Mouse (Mus musculus): ENCODE measurements around the gene Ints6. TPM values are rescaled to one million over a fixed set of nuclear protein-coding genes. Genes with fewer than 3 reads are reported as not detected.

Ints6 gene
- total RNA-seq, 2 experiments from 2014 or later: 19.0 to 25.0 TPM

Other genes starting within 250 kb of the Ints6 start
- 1 to 10 TPM; 3.2 to 3.8 TPM for gene Fam124a, start 205.4 kb downstream of the Ints6 start, total RNA-seq (2021)
- gene Gm4131, start 194.2 kb downstream of the Ints6 start, total RNA-seq (2021): not detected
- not detected for gene Serpine3, start 97.5 kb downstream of the Ints6 start, total RNA-seq (2021)
- 1 to 10 TPM; 8.0 to 8.3 TPM for gene Wdfy2, start 76.5 kb upstream of the Ints6 start, total RNA-seq (2021)
- gene Defb48, start 223.3 kb upstream of the Ints6 start, total RNA-seq (2021): not detected
- gene Defb47, start 236.9 kb upstream of the Ints6 start, total RNA-seq (2021): not detected